Mouse (Mus musculus) urinary bladder, adult 2 months (tissue): ENCODE measurements at regions not wholly inside any gene's neighbourhood (a gene's known extent, or its start where the extent isn't known, plus 50 kb on each side); places are given as distances from the start of the nearest gene placed in this dataset.

Source experiments
- DNase-seq: peaks from one replicate; pipeline ENCODE4 v3.0.0; 2022; ENCODE audit warnings: low spot score

DNA sequence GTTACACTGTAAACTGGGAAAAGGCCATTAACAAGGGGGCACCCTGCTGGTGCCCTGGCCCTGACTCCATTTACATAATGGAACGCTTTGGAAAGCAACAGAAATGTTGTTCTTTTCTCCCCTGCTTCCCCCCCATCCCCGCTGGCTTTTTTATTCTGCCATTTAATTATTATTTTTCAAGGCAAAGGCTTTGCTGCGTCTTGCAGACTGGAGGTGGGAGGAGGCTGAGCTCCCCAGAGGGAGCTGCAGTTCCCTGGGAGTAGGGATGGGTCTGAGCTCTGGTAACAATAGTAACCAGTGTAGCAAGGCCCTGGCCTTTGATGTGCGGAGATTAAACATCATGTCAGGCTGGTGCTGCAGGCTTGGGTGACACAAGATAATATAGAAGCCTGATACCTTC is 168.6 kb downstream of the Gadd45g start:
- no peak for DNase-seq

DNA sequence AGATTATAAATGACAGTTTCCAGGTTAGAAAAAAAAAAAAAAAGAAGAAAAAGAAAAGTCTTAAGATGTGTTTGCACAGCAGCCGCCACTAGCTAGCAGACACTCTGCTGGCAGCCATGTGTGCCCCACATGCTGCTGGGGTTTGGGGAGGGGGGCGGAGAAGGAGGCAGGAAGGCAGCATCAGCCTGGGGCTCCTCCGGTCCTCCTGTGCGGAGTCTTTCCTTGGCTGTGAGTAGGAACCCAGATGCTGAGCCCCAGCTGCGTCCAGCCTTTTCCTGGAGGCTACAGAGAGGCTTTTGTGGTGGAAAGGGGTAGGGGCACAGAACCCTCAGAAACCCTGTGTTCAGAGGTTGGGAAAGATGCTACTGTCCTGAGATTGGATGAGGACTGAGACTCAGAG is 169.0 kb downstream of the Gadd45g start:
- DNase-seq = no peak

DNA sequence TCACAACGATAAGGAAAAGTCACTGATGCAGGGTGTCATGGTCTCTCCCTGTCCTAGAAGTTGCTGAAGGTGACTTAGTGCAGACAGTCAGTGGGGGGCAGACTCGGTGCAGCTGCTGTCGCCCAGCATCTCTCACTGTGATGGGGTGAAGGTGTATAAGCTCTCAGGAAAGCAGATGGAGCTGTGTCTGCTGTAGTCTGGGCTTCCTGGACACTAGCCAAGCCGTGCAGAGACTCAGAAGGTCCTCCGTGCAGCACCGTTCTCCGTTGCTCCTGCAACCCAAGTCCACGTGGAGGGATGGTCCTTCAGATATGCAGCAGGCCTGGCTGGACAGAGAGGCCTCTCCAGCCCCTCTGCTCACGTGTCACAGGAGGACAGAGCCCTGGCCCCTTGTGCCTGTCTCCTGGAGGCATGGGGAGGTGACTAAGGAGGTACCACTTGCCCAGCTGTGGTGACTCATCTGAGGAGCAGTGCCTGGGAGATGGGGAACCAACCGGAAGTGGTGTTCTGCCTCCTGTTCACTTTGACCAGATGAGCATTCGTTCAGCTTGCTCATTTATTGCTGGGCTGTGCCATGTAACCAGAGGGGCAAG is 171.2 kb downstream of the Gadd45g start:
- no peak for DNase-seq

DNA sequence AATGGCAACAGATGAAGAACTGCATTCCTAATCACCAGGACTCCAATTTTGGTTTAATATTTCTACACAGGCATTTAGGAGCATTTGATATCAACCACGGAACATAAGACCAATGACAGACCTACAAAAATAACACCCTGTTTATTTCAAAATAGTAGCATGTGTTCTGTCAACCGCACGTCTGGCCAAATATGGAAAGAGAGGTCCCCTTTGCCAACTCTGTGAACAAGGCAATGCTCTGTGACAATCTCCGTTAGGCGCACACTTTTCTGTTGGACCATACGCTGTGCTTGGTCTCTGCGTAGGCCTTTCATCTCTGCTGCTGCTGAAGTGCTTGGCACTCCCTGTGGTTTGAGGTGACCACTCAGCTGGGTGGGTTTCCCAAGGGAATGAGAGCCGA is 173.2 kb downstream of the Gadd45g start:
- DNase-seq = no peak

DNA sequence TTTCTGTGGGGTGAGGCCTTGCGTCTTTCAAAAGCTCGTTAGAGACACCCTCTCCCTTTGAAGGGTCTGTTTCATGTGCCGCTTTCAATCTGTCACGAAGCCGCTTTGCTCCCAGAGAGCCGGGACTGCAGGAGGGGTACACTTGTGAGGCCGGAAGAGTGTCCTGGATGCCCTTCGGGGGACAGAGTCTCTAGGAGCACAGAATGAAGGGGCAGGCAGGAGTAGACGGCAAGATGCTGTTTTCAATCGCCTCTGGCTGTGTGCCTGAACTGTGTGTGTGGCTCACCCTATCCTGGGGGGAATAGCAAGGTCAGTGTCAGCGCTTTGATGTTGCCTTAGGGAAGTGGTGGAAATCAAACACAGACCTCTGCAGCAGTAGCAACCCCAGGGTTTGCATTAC is 174.7 kb downstream of the Gadd45g start:
- DNase-seq = no peak

DNA sequence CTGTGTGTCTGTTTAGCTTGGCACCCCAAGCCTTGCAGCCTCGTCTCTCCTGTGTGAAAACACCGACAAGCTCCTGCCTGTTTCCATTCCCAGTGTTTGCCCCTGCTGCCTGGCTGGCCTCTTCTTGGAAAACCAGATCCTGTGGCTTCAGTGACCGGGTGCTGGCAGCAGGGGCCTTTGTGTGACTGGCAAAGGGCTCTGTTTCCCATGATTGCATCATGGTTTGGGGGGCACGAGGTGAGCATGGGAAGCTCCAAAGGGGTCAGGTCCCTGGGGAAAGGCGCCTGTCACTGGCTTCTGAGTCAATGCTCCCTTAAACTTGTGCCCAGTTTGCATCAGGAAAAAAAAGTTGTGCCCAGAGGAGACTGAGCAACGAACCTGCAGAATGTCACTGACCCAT is 175.3 kb downstream of the Gadd45g start:
- DNase-seq = no peak

DNA sequence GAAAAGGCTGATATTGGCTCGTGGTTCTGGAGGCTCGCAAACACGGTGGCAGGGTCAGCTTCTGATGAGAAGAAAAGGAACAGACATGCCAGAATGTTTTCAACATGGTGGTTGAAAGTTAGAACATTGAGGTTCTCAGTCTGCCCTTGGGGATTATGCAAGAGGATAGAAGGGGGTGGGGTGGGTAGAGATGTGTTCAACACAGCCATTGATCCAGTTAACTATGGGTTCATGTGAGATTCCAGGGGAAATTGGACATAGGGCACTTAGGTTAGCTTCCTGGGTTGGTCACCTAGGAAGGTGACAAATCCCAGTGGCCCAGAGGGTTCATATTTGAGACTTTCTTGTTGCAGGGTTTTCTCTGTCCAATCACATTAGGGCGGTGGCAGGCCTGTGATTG is 176.1 kb downstream of the Gadd45g start:
- DNase-seq = no peak

DNA sequence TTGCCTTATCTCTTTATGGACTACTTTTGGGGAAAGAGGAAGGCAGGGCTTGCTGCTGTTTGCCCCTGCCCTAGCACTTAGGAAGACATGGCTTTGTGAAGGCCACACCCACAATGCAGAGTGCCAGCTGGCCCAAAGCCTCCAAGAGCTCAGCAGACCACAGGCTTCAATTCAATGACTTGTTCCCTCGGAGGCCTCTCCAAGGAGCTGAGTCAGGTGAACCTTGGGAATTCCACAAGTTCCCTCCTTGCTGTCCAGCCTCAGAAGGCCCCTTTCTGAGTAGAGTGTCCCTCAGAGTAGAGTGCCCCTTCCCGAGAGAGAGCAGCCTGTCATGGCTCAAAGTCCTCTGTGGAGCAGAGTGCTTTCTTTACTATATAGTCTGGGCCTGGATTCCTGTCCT is 177.9 kb downstream of the Gadd45g start:
- no peak for DNase-seq

DNA sequence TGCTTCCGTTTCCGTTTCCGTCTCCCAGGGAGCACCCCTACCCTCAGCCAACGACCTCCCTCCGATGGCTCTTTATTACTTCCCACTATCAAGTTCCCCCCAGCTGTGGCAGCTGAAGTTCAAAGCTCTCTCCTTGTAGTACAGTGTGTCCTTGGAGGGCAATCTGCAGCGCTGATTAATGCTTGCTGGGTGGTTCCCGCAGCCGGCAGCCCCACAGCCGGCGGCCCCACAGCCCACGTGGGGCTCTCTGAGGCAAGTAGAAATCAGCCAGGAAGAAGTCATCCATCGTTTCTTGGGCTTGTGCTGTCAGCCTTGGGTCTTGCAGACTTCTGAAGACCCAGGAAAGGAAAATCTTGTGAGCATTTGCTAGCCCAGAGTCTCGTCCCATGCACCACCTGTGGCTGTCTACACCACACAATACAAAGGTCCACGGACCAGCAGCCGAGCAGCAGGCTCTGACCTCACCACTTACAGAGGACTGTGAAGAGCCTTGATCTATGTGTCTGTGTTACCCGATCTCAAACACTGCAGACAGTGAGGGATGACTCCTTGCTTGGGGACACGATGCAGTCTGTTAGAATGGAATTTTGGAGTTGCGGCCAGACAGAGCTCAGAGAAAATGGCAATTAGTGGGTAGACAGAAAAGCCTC is 178.5 kb downstream of the Gadd45g start:
- no peak for DNase-seq

DNA sequence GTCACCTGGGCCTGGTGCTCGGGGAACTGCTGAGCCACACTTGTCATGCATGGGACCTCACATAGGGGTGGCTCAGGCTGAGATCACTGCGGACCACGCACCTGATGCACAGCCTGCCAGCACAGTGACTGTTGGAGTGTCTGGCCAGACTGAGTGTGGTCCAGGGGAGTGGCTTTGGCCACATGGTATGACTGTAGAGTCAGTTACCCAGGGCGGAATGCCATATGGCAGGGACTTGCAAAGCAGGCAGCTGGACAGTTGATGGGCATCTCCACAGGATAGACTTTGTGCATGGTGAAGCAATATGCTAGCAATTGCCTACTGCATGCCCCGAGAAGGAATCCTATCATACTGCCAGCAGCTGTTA is 179.0 kb downstream of the Gadd45g start:
- DNase-seq = no peak

DNA sequence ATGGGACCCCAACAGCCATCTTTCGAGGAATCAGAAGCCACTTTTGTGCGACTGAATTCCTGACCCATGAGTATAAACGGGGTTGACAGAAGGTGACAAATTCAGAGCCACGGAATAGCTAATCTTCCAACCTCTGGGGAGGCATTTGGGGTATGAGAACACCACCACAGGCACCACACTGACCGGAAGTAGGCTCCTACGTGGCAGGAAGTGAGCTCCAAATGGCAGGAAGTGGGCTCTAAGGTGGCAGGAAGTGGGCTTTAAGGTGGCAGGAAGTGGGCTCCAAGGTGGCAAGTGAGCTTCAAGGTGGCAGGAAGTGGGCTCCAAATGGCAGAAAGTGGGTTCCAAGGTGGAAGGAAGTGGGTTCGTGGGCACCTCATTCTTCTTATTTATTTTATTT is 179.8 kb downstream of the Gadd45g start:
- no peak for DNase-seq

DNA sequence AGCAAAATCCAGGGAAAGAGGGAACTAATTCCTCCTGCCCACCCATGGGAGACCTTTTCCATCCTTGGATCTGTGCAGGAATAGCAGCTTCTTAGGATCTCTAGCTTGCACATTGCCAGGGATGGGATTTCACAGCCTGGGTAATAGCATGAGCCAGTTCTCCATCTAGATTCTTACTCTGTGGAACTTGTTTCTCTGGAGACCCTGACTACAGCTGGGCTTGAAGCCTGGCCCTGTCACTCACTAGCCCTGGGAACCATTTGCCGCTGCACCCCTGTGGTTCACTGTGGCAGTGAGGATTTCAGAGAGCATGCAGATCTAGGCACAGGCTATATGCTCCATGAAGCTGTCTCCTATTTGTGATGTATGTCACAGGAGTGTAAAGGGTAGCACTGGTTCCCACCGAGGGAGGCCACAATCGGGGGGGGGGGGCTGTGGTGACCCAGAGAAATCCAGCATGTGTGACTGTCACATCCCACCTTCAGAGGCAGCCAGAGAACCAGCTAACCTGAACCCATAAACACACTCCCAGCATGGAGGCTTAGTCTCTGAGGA is 183.5 kb downstream of the Gadd45g start:
- no peak for DNase-seq

DNA sequence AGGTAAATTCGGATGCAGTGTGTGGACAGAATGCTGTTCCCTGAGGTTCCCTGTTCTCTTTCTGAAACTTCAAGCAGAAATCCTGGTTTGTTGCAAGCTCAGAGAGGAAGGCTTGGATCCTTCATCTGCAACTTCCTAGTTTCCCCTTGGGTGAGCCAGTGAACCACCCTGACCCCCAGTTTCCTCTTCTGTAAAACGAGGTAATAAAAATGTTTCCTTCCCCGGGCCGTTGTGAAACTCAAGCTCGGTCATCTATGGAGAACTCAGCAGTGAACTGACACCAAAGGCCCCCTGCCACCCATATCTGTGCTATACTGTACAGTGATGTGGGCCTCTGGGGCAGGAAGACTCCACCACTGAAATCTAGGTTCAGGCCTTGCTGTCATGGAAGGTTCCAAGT is 185.0 kb downstream of the Gadd45g start:
- no peak for DNase-seq

DNA sequence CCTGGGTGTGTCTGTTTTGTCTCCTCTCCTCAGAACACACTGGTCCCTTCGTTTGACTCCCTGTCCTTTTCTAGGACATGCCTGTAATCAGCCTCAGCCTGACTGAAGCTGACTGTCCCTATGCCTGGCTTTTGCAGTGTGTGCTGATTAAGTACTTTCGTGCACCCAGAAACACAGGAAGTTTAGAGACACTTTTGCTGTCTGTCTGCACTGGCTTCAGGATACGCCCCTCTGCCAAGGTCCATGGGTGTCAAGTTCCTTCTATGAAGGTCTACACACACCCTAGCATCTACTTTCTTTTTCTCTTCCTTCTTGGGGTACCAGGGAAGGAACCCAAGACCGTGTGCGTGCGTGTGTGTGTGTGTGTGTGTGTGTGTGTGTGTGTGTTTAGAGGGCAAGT is 189.3 kb downstream of the Gadd45g start:
- DNase-seq = no peak

DNA sequence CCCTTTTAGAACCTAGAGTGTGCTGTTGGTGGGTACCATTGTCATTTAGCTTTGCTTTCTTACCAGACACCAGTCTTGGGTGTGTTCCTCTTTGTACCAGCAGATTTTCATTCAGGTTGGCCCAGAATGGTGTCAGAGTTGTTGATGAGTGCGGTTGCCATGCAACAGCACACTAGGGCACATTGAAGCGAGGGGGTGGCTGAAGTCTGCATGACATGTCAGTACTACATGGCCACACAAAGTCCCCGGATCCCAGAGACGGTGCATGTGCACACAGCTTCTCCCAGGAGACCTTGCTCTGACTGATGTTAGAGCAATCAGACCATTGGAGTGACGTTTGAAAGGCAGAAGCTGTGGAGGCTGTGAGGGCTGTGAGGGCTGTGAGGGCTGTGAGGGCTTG is 189.9 kb downstream of the Gadd45g start:
- DNase-seq = no peak

DNA sequence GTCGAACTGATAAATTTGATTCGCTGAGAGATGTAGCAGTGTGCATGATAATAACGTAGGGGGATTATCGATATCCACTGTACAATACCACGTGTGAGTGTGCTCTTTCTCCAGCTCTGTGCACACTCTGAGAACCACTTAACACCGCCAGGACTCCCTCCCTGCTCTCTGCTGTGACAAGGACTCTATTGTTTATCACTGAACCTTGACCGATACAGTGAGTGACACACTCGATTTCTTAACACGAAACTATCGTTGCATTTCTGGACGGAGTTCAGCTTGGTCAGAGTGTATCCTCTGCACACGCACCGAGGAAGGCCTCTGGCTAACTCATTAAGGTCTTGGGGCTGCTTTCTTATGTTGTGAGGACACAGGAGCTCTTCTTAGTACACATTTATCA is 190.7 kb downstream of the Gadd45g start:
- DNase-seq = no peak

DNA sequence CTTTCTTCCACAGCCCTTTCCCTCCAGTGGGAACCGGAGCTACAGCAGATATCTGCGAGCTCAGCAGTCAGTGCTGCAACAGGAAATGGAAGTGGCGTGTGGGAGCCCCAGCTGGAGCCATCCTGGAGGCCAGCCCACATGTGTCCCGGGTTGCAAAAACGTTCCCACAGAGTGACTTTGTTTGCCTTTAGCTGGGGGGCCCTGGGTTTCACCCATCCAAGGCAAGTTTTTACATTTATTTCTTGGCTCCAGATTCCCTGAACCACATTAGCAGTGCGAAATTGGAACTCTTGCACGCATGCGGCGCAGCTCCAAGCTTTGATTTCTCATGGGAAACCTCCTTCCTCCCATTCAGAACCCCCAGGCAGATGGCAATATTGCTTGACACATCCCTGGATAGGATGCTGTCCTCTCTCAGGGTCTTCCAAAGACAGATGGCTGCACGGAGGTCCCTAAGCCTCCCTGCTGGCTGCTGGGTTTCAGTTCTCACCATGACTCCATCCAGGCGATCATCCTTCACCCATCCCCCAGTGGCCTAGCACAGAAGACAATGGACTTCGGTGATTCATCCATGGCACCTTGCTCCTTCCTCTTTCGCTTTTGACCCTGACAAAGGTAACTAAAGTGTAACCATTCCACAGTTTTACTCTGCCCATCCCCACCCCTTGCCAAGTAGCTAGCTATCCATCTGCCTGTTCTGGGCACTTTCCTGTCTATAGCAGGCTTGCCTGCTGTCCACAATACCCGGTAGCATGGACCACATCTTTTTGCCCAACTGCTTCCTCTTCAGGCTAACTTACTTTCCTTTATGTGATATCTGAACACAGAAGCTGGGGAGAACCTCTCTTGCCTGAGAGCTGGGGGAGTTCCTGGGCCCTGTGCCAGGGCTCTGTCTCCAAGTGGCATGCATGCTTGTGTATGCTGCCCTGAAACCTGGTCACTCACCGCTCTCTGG is 195.3 kb downstream of the Gadd45g start:
- DNase-seq = no peak

DNA sequence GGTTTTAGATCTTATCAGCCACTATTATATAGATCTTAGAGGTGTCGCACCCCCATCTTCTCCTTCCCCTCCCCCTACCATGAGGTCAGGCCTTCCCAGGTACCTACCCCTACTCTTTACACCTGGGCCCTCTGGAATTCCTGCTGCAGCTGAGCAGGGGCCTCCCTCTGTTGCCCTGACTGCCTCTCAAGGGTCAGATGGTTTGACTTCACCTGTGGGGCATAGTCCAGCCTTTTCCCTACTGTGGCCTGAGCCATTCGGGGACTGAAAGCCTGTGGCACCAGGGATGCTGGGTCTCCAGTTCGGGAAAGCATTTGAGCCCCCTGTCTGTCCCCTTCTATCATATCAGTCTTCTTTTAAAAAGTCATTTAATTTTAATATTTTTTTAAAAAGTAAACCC is 196.4 kb downstream of the Gadd45g start:
- DNase-seq = no peak

DNA sequence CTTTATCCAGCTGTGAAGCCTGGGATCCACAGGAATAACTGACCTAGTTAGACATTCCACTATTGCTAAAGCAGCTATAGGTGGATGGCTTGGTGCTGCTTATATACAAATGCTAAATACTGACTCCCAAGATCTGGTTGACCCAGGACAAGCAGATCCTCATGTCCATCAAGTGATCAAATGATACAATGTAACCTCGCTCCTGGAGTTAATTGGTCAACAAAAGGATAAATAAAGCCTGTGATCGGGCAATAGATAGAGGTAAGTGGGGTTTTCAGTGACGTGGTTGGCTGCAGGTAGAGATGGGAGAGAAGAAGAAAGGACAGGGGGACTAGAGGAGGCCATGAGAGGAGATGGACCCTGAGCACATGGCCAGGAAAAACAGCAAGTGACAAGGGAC is 197.4 kb downstream of the Gadd45g start:
- DNase-seq = no peak

DNA sequence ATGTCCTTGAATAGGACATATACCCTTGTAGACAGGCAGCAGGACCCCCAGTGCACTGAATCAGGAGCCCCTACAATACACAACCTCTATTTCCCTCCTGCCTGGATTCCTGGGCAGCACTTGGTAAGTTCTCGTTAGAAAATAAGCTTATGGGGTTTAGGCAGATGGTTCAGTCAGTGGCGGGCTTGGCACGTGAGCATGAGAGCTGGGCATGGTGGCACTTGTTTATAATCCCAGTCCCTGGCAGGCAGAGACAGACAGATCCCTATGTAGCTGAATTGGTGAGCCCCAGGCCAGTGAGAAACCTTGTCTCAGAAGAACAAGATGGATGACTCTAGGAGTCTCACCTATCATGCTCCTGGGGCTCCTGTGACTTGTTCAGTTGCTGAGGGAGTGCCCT is 198.9 kb downstream of the Gadd45g start:
- no peak for DNase-seq

DNA sequence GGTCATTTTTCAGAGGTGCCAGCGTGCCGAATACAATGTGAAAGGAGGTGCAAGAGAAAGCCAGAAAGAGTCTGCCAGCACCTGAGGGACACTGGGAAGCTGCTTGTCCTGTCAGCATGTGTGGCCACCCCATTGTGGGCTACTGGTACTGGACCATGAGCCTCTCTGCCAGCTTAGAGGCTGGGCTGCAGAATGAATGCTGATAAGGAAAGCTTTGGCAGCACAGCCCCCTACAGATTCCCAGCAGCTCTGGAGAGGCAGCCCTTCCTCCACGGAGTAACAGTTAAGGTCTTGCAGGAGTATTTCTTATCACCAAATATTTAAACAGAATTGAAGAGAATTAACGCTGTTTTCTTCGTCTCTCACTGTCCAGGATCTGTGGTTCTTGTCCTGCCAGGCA is 199.5 kb downstream of the Gadd45g start:
- no peak for DNase-seq

DNA sequence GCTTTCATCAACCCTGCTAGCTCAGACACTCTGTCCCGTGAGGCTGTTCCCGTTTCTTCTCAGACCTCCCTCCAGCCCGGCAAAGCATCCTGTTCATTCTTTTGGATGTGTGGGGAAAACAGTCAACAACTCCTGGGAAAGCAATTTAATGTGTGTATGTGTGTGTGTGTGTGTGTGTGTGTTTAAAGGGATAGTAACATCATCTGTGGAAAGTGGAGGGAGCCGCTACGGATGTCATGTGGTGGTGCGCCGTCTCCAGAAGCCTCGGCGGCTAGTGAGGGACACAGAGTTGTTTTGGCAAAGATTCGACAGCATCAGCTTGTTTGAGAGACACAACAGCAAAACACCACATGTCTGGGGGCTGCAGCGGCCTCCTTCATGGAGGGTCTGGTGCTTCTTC is 200.2 kb downstream of the Gadd45g start:
- no peak for DNase-seq

DNA sequence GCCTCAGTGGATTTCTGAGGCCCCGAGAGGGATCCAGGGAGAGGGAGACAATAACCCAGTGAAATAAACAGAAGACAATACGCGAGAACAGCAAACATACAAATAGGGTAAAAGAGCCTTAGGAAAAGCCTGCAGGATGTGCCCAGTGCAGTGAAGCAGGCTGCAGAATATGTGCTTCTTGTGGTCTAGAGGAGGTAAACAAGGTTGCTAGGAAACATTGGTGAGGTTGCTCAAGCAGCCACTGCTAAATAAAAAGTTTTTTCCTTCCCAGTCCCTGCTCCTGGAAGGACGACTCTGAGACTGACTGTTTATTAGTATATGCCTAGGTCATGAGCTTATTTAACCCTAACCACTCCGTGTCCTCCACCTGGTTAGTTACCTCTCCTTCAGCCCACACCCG is 201.5 kb downstream of the Gadd45g start:
- no peak for DNase-seq
